Mouse (Mus musculus): ENCODE results near the gene Trappc1. TPM values are rescaled to one million over a fixed set of nuclear protein-coding genes. Genes with fewer than 3 reads are reported as not detected.
"Not testable (repeated sequence)": the region's sequence is repeated elsewhere in the genome, so short reads cannot be mapped to it uniquely, and the experiment has no call there.

The Trappc1 gene
- polyA plus RNA-seq, 1 experiment from 2014 or later: 71.5 TPM

DNA sequence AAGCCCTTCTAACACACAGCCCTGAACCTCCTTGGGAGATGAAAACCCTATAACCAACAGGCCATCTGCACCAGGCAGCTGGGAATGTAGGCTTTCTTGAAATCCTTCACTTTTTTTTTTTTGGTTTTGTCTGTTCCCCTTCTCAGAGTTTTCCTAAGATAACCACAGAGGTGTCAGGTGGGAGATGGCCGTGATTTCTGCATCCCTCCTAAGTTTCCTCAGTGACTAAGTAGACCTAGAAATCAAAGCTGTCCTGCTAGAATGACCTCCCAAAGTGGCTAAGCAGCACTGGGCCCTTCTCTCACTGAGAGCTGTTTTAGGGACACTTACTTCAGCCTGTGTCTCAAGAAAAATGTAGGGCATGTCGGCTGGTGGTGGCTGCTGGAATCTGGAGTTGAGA, 26.0 kb upstream of the Trappc1 start:
- Histone ChIP-seq H3K9ac (replicated peaks) (no peak overlapping the region), H3K27ac (ENCODE audit: low read depth) (no peak overlapping the region), H3K27me3 (ENCODE audit: insufficient read depth, low read length) (no peaks in the 10 kb centered on the region), H3K36me3 (replicated peaks; ENCODE audit: insufficient read depth, low read length) (peaks cover 6% of the 10 kb centered on the region; the same call in 1 of the 2 replicates), H3K9me3 (ENCODE audit: low read length) (no peaks in the 10 kb centered on the region), H3K4me3 (ENCODE audit: low read depth, low read length) (no peak overlapping the region), H3K4me2 (ENCODE audit: low read depth, low read length) (no peak overlapping the region), H3K4me1 (ENCODE audit: insufficient read depth) (no peaks in the 10 kb centered on the region)
- WGBS (ENCODE audit: insufficient replicate concordance): 76% methylated on average over 2 of the region's 2 CpGs
- DNase-seq (no peak), ATAC-seq (no peak)
- TF ChIP-seq EP300 (IDR thresholded peaks at IDR 0.05; ENCODE audit: low read depth) (no peak), CTCF (IDR thresholded peaks at IDR 0.05; ENCODE audit: low read depth) (no peak)

GRCm38 (mm10) chr11:69298231-69298630, 25.5 kb upstream of the Trappc1 start:
- Histone ChIP-seq H3K9ac (replicated peaks) (no peak overlapping the region), H3K27me3 (ENCODE audit: insufficient read depth, low read length) (no peaks in the 10 kb centered on the region), H3K4me1 (ENCODE audit: insufficient read depth) (no peaks in the 10 kb centered on the region), H3K36me3 (replicated peaks; ENCODE audit: insufficient read depth, low read length) (peaks cover 11% of the 10 kb centered on the region; the same call in 1 of the 2 replicates), H3K9me3 (ENCODE audit: low read length) (no peaks in the 10 kb centered on the region), H3K4me3 (ENCODE audit: low read depth, low read length) (no peak overlapping the region), H3K4me2 (ENCODE audit: low read depth, low read length) (no peak overlapping the region), H3K27ac (ENCODE audit: low read depth) (no peak overlapping the region)
- ATAC-seq: no peak
- WGBS (ENCODE audit: insufficient replicate concordance): 84% methylated on average over 7 of the region's 7 CpGs
- TF ChIP-seq EP300 (IDR thresholded peaks at IDR 0.05; ENCODE audit: low read depth): no peak
- TF ChIP-seq CTCF (IDR thresholded peaks at IDR 0.05; ENCODE audit: low read depth): no peak
- DNase-seq: no peak

DNA sequence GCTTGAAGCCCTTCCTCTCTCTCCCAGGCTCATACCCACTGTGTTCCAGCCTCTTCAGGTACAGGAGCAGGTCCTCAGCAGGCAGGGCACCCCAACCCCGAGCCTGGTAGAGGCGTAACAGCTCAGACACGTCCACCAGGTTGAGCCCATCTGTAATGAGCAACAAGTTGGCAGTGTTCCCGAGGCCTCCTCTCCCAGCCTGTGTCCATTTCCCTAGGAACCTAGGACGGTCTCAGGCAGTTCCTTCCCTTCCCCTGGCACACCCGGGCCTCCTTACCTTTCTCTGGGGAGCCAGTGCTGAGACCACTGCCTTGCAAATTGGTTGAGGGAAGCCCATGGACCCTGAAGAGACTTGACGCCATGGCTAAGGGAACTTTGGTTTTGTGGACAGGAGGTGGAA, 21.0 kb upstream of the Trappc1 start:
- no peak for ATAC-seq
- H3K36me3 ChIP-seq (replicated peaks; ENCODE audit: insufficient read depth, low read length): peaks cover 21% of the 10 kb centered on the region; the same call in 1 of the 2 replicates
- WGBS (ENCODE audit: insufficient replicate concordance): 79% methylated on average over 7 of the region's 7 CpGs

GRCm38 (mm10) chr11:69305291-69305690, 18.5 kb upstream of the Trappc1 start:
- H3K36me3 ChIP-seq (replicated peaks; ENCODE audit: insufficient read depth, low read length): peaks cover 30% of the 10 kb centered on the region
- WGBS (ENCODE audit: insufficient replicate concordance): 86% methylated on average over 9 of the region's 9 CpGs

More for the DNA sequence above, 21.0 kb upstream of the Trappc1 start:
- Histone ChIP-seq H3K27me3 (ENCODE audit: insufficient read depth, low read length) (no peaks in the 10 kb centered on the region), H3K27ac (ENCODE audit: low read depth) (no peak overlapping the region), H3K9me3 (ENCODE audit: low read length) (no peaks in the 10 kb centered on the region), H3K4me3 (ENCODE audit: low read depth, low read length) (no peak overlapping the region), H3K4me1 (ENCODE audit: insufficient read depth) (no peaks in the 10 kb centered on the region), H3K4me2 (ENCODE audit: low read depth, low read length) (no peak overlapping the region), H3K9ac (replicated peaks) (no peak overlapping the region)
- no peak for DNase-seq
- no peak for TF ChIP-seq EP300 (IDR thresholded peaks at IDR 0.05; ENCODE audit: low read depth)
- no peak for TF ChIP-seq CTCF (IDR thresholded peaks at IDR 0.05; ENCODE audit: low read depth)

GRCm38 (mm10) chr11:69306039-69306438, 17.7 kb upstream of the Trappc1 start:
- WGBS (ENCODE audit: insufficient replicate concordance): 79% methylated on average over 2 of the region's 2 CpGs
- TF ChIP-seq EP300 (IDR thresholded peaks at IDR 0.05; ENCODE audit: low read depth): no peak
- no peak for TF ChIP-seq CTCF (IDR thresholded peaks at IDR 0.05; ENCODE audit: low read depth)
- Histone ChIP-seq H3K9ac (replicated peaks) (no peak overlapping the region), H3K27ac (ENCODE audit: low read depth) (no peak overlapping the region), H3K27me3 (ENCODE audit: insufficient read depth, low read length) (no peaks in the 10 kb centered on the region), H3K4me3 (ENCODE audit: low read depth, low read length) (no peak overlapping the region), H3K4me1 (ENCODE audit: insufficient read depth) (no peaks in the 10 kb centered on the region), H3K4me2 (ENCODE audit: low read depth, low read length) (no peak overlapping the region), H3K36me3 (replicated peaks; ENCODE audit: insufficient read depth, low read length) (peaks cover 32% of the 10 kb centered on the region), H3K9me3 (ENCODE audit: low read length) (no peaks in the 10 kb centered on the region)
- ATAC-seq (no peak), DNase-seq (no peak)

More at GRCm38 (mm10) chr11:69305291-69305690, 18.5 kb upstream of the Trappc1 start:
- no peak overlapping the region for H3K4me2 ChIP-seq (ENCODE audit: low read depth, low read length)
- no peaks in the 10 kb centered on the region for H3K27me3 ChIP-seq (ENCODE audit: insufficient read depth, low read length)
- H3K27ac ChIP-seq (ENCODE audit: low read depth): no peak overlapping the region
- DNase-seq: no peak
- no peaks in the 10 kb centered on the region for H3K4me1 ChIP-seq (ENCODE audit: insufficient read depth)
- ATAC-seq: no peak
- H3K9ac ChIP-seq (replicated peaks): no peak overlapping the region
- TF ChIP-seq EP300 (IDR thresholded peaks at IDR 0.05; ENCODE audit: low read depth) (no peak), CTCF (IDR thresholded peaks at IDR 0.05; ENCODE audit: low read depth) (no peak)
- no peak overlapping the region for H3K4me3 ChIP-seq (ENCODE audit: low read depth, low read length)
- no peaks in the 10 kb centered on the region for H3K9me3 ChIP-seq (ENCODE audit: low read length)

GRCm38 (mm10) chr11:69311266-69311665, 12.5 kb upstream of the Trappc1 start:
- Histone ChIP-seq H3K9me3 (ENCODE audit: low read length) (no peaks in the 10 kb centered on the region), H3K27ac (ENCODE audit: low read depth) (no peak overlapping the region), H3K4me2 (ENCODE audit: low read depth, low read length) (no peak overlapping the region), H3K9ac (replicated peaks) (no peak overlapping the region), H3K4me3 (ENCODE audit: low read depth, low read length) (no peak overlapping the region), H3K27me3 (ENCODE audit: insufficient read depth, low read length) (no peaks in the 10 kb centered on the region), H3K36me3 (replicated peaks; ENCODE audit: insufficient read depth, low read length) (peaks cover 25% of the 10 kb centered on the region), H3K4me1 (ENCODE audit: insufficient read depth) (no peaks in the 10 kb centered on the region)
- ATAC-seq: no peak
- no peak for DNase-seq
- no peak for TF ChIP-seq EP300 (IDR thresholded peaks at IDR 0.05; ENCODE audit: low read depth)
- no peak for TF ChIP-seq CTCF (IDR thresholded peaks at IDR 0.05; ENCODE audit: low read depth)
- 89% methylated on average over 7 of the region's 7 CpGs for WGBS (ENCODE audit: insufficient replicate concordance)

DNA sequence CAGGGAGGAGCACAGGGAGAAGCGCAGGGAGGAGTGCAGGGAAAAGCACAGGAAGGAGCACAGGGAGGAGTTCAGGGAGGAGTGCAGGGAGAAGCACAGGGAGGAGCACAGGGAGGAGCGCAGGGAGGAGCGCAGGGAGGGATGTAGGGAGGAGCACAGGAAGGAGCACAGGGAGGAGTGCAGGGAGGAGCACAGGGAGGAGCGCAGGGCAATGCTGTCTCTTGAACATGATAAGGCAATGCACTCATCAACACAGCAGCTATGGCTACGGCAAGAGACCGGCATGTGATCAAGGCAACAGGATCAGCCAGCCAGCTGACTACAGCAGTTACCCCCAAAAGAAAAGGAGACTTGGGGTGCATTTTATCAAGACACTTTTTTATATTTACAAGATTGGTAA, 7.4 kb upstream of the Trappc1 start:
- no peak overlapping the region for H3K4me3 ChIP-seq (ENCODE audit: low read depth, low read length)
- DNase-seq: no peak
- H3K36me3 ChIP-seq (replicated peaks; ENCODE audit: insufficient read depth, low read length): peaks cover 9% of the 10 kb centered on the region
- no peaks in the 10 kb centered on the region for H3K27me3 ChIP-seq (ENCODE audit: insufficient read depth, low read length)
- ATAC-seq: no peak
- no peak overlapping the region for H3K27ac ChIP-seq (ENCODE audit: low read depth)
- no peak overlapping the region for H3K9ac ChIP-seq (replicated peaks)
- no peaks in the 10 kb centered on the region for H3K9me3 ChIP-seq (ENCODE audit: low read length)
- WGBS (ENCODE audit: insufficient replicate concordance): 91% methylated on average over 6 of the region's 6 CpGs
- H3K4me2 ChIP-seq (ENCODE audit: low read depth, low read length): no peak overlapping the region
- TF ChIP-seq CTCF (IDR thresholded peaks at IDR 0.05; ENCODE audit: low read depth) (no peak), EP300 (IDR thresholded peaks at IDR 0.05; ENCODE audit: low read depth) (no peak)
- no peaks in the 10 kb centered on the region for H3K4me1 ChIP-seq (ENCODE audit: insufficient read depth)

DNA sequence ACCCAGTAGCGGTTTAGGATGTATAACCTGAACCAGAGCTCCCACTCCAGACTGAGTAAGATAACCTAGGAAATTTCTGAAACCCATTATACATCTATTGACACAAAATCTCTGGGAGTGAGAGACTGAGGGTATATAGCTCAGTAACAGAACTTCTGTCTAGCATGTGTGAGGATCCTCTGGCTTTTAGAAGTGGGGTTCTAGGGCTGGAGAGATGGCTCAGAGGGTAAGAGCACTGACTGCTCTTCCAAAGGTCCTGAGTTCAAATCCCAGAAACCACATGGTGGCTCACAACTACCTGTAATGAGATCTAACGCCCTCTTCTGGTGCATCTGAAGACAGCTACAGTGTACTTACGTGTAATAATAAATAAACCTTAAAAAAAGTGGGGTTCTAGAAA, 5.8 kb upstream of the Trappc1 start:
- not testable (repeated sequence) for H3K9ac ChIP-seq (replicated peaks); H3K27me3 ChIP-seq (ENCODE audit: insufficient read depth, low read length); H3K27ac ChIP-seq (ENCODE audit: low read depth); DNase-seq; H3K4me3 ChIP-seq (ENCODE audit: low read depth, low read length); H3K36me3 ChIP-seq (replicated peaks; ENCODE audit: insufficient read depth, low read length); H3K4me2 ChIP-seq (ENCODE audit: low read depth, low read length); H3K4me1 ChIP-seq (ENCODE audit: insufficient read depth); H3K9me3 ChIP-seq (ENCODE audit: low read length); ATAC-seq
- WGBS (ENCODE audit: insufficient replicate concordance): 84% methylated on average over 3 of the region's 3 CpGs
